Mouse (Mus musculus) midbrain, postnatal 0 days (tissue): ENCODE measurements around the gene Limch1. TPM values are rescaled to one million over a fixed set of nuclear protein-coding genes. Genes with fewer than 3 reads are reported as not detected.
A peak's percentile ranks its signal among the peaks of the same experiment; 100 is the strongest.

Experiments used
- ATAC-seq: fragments of 200-750 bp; cut with Nextera tagmentation; 2 replicates; pipeline ENCODE4 v1.8.0; 2017; ENCODE audit warnings: moderate number of reproducible peaks, mild to moderate bottlenecking, moderate TSS enrichment, moderate library complexity; ENCODE audit not compliant: low FRiP score
- DNase-seq: peaks from one replicate; pipeline ENCODE4 v3.0.0-alpha.2; 2015; ENCODE audit warnings: low spot score
- H3K27ac ChIP-seq: fragments of 300-500 bp; sonication (generic); 2 replicates; pipeline ENCODE4 v1.5.1; 2014; ENCODE audit warnings: low read depth, mild to moderate bottlenecking, low read length, mixed read lengths
- H3K27me3 ChIP-seq: fragments of 300-500 bp; sonication (generic); 2 replicates; pipeline ENCODE4 v1.6.1; 2014; ENCODE audit warnings: low read length, control low read depth, mixed read lengths; ENCODE audit not compliant: insufficient read depth
- H3K36me3 ChIP-seq: fragments of 300-500 bp; sonication (generic); 2 replicates; pipeline ENCODE4 v1.6.1; 2014; ENCODE audit warnings: low read length, control low read depth, mixed read lengths; ENCODE audit not compliant: insufficient read depth
- H3K4me1 ChIP-seq: fragments of 300-500 bp; sonication (generic); 2 replicates; pipeline ENCODE4 v1.6.1; 2014; ENCODE audit warnings: mild to moderate bottlenecking, control low read depth, antibody characterized with exemption, low read length, mixed read lengths; ENCODE audit not compliant: insufficient read depth
- H3K4me2 ChIP-seq: fragments of 300-500 bp; sonication (generic); 2 replicates; pipeline ENCODE4 v1.6.1; 2014; ENCODE audit warnings: low read depth, mild to moderate bottlenecking, low read length, mixed read lengths; ENCODE audit not compliant: poor library complexity, severe bottlenecking
- H3K4me3 ChIP-seq: fragments of 300-500 bp; sonication (generic); 2 replicates; pipeline ENCODE4 v1.5.1; 2014; ENCODE audit warnings: low read depth, mild to moderate bottlenecking, low read length, moderate library complexity
- H3K9ac ChIP-seq: fragments of 300-500 bp; sonication (generic); replicated peaks from 2 replicates; pipeline ENCODE4 v1.6.1; 2014; ENCODE audit warnings: mild to moderate bottlenecking, low read length, moderate library complexity, mixed read lengths; ENCODE audit not compliant: poor library complexity, severe bottlenecking
- H3K9me3 ChIP-seq: fragments of 300-500 bp; sonication (generic); 2 replicates; pipeline ENCODE4 v1.6.1; 2016; ENCODE audit warnings: low read length, control low read depth
- CTCF ChIP-seq: IDR thresholded peaks from 2 replicates; pipeline ENCODE4 v1.5.1; 2016; ENCODE audit warnings: antibody characterized with exemption, mild to moderate bottlenecking
- whole genome bisulfite sequencing: fragments of 180-500 bp; shearing (Covaris S2); extraction: QIAGEN DNeasy Blood & Tissue Kit; methylation state at CpG from one replicate; pipeline ENCODE4 v1.1.7; 2014; 5-methylcytosine and 5-hydroxymethylcytosine counted together
- microRNA-seq: library from miRNA; unstranded; fragments of <30 nt; microRNA quantifications from one replicate; pipeline ENCODE4, GENCODE M21; 2016; ENCODE audit warnings: borderline number of aligned reads
- polyA plus RNA-seq: library from polyadenylated mRNA; unstranded; fragments of >200 nt; fragmentation: Nextera tagmentation; extraction: Ambion mirVana; gene quantifications from 2 replicates; pipeline ENCODE4 v1.2.1, GENCODE M21; 2015
- total RNA-seq: library from RNA; depleted of rRNA; stranded (reverse); fragments of >200 nt; gene quantifications from 2 replicates; pipeline ENCODE4 v1.2.3, GENCODE M21; 2014; rRNA removed

Gene Limch1
- total and polyA plus RNA-seq, 2 experiments from 2014 or later, result 46.6 to 119 TPM

- Histone ChIP-seq H3K4me3 (no peak overlapping the region), H3K9ac (no peak overlapping the region), H3K27me3 (peaks cover 62% of the 10 kb centered on the region), H3K36me3 (no peaks in the 10 kb centered on the region), H3K4me1 (no peaks in the 10 kb centered on the region), H3K9me3 (no peaks in the 10 kb centered on the region), H3K4me2 (no peak overlapping the region), H3K27ac (no peak overlapping the region)
- no peak for DNase-seq
- no peak for ATAC-seq
- peak; percentile 48 for TF ChIP-seq CTCF
- 3% methylated on average over 24 of the region's 28 CpGs for WGBS
These were observed 356.4 kb downstream of the Limch1 start for GRCm38 (mm10) chr5:67101793-67102600.

GRCm38 (mm10) chr5:67103016-67103415, 357.4 kb downstream of the Limch1 start:
- Histone ChIP-seq H3K27ac (no peak overlapping the region), H3K4me3 (no peak overlapping the region), H3K9me3 (no peaks in the 10 kb centered on the region), H3K4me1 (no peaks in the 10 kb centered on the region), H3K4me2 (no peak overlapping the region), H3K36me3 (no peaks in the 10 kb centered on the region), H3K9ac (no peak overlapping the region), H3K27me3 (peaks cover 52% of the 10 kb centered on the region)
- no peak for TF ChIP-seq CTCF
- ATAC-seq (no peak), DNase-seq (no peak)
- 11% methylated on average over 3 of the region's 3 CpGs for WGBS

GRCm38 (mm10) chr5:67106261-67106660, 360.6 kb downstream of the Limch1 start:
- Histone ChIP-seq H3K9me3 (no peaks in the 10 kb centered on the region), H3K27me3 (peaks cover 42% of the 10 kb centered on the region), H3K4me2 (no peak overlapping the region), H3K27ac (no peak overlapping the region), H3K9ac (no peak overlapping the region), H3K36me3 (no peaks in the 10 kb centered on the region), H3K4me1 (no peaks in the 10 kb centered on the region), H3K4me3 (no peak overlapping the region)
- 82% methylated on average over 2 of the region's 2 CpGs for WGBS
- no peak for ATAC-seq
- TF ChIP-seq CTCF, result no peak
- DNase-seq, result no peak

Small RNA genes lying within 50 kb of the gene (microRNA-seq; reads per million reads assigned to microRNA genes)
- gene Gm23841, result not detected

Other genes with a start within 250 kb of the Limch1 start
- 60.6 and 73.7 TPM in 2 replicates for gene Apbb2, start 127.0 kb upstream of the Limch1 start, total RNA-seq
- gene Apbb2, start 127.0 kb upstream of the Limch1 start, polyA plus RNA-seq, result 66.6 and 76.0 TPM in 2 replicates
- gene Uchl1, start 69.7 kb upstream of the Limch1 start, total RNA-seq, result 1,819 and 2,069 TPM in 2 replicates
- 2,098 and 2,247 TPM in 2 replicates for gene Uchl1, start 69.7 kb upstream of the Limch1 start, polyA plus RNA-seq